Mouse (Mus musculus) forelimb bud, embryonic 11.5 days (tissue): ENCODE results near the gene Stx19.

ENCODE experiments used
- DNase-seq: peaks from one replicate; pipeline ENCODE4 v3.0.0-alpha.2; 2012; ENCODE audit warnings: low read depth, low spot score

Stx19 gene

GRCm38 (mm10) chr16:62814491-62814890 is at the start of gene Stx19:
Gene Stx19 (plus strand): TSS chr16:62814676.
- DNase-seq, result no peak

- DNase-seq, result no peak
These were observed 41.0 kb upstream of the Stx19 start for GRCm38 (mm10) chr16:62773462-62773861.

- no peak for DNase-seq
These were observed 38.4 kb upstream of the Stx19 start for GRCm38 (mm10) chr16:62776034-62776433.

GRCm38 (mm10) chr16:62778282-62778681 is 36.2 kb upstream of the Stx19 start:
- peak; percentile 61 for DNase-seq

- DNase-seq, result no peak
These were observed 32.2 kb upstream of the Stx19 start for GRCm38 (mm10) chr16:62782229-62782628.

GRCm38 (mm10) chr16:62786621-62787331 is 27.7 kb upstream of the Stx19 start, which contains the start of gene Nsun3:
Gene Nsun3 (minus strand): TSS chr16:62786818.
- peak; percentile 98 for DNase-seq

GRCm38 (mm10) chr16:62796608-62797007 is 17.9 kb upstream of the Stx19 start:
- no peak for DNase-seq

GRCm38 (mm10) chr16:62798808-62799207 is 15.7 kb upstream of the Stx19 start:
- DNase-seq, result no peak

- peak; percentile 21 for DNase-seq
These were observed 15.1 kb upstream of the Stx19 start for GRCm38 (mm10) chr16:62799426-62799825.

- DNase-seq, result no peak
These were observed 14.6 kb upstream of the Stx19 start for GRCm38 (mm10) chr16:62799839-62800238.

GRCm38 (mm10) chr16:62804621-62805020 is 9.9 kb upstream of the Stx19 start:
- DNase-seq, result no peak

- DNase-seq, result peak; percentile 52
These were observed 7.1 kb upstream of the Stx19 start for GRCm38 (mm10) chr16:62807249-62807979.

GRCm38 (mm10) chr16:62810855-62811254 is 3.6 kb upstream of the Stx19 start:
- no peak for DNase-seq

- no peak for DNase-seq
These were observed 686 bp upstream of the Stx19 start for GRCm38 (mm10) chr16:62813790-62814189.

GRCm38 (mm10) chr16:62822472-62822871 is 8.0 kb downstream of the Stx19 start:
- no peak for DNase-seq

- peak; percentile 55 for DNase-seq
These were observed 11.9 kb downstream of the Stx19 start for GRCm38 (mm10) chr16:62826156-62827001.

GRCm38 (mm10) chr16:62832027-62832426 is 17.6 kb downstream of the Stx19 start:
- no peak for DNase-seq

- DNase-seq, result peak; percentile 59
These were observed 18.0 kb downstream of the Stx19 start for GRCm38 (mm10) chr16:62832481-62832880.

GRCm38 (mm10) chr16:62834016-62834735 is 19.7 kb downstream of the Stx19 start:
- DNase-seq, result no peak

- no peak for DNase-seq
These were observed 30.9 kb downstream of the Stx19 start for GRCm38 (mm10) chr16:62845341-62845740.
